Mouse (Mus musculus): ENCODE results near the gene Cdc42. TPM values are rescaled to one million over a fixed set of nuclear protein-coding genes. Genes with fewer than 3 reads are reported as not detected.
A peak's percentile ranks its signal among the peaks of the same experiment; 100 is the strongest.

Gene Cdc42
- polyA plus RNA-seq, 1 experiment from 2014 or later, result 459 TPM

DNA sequence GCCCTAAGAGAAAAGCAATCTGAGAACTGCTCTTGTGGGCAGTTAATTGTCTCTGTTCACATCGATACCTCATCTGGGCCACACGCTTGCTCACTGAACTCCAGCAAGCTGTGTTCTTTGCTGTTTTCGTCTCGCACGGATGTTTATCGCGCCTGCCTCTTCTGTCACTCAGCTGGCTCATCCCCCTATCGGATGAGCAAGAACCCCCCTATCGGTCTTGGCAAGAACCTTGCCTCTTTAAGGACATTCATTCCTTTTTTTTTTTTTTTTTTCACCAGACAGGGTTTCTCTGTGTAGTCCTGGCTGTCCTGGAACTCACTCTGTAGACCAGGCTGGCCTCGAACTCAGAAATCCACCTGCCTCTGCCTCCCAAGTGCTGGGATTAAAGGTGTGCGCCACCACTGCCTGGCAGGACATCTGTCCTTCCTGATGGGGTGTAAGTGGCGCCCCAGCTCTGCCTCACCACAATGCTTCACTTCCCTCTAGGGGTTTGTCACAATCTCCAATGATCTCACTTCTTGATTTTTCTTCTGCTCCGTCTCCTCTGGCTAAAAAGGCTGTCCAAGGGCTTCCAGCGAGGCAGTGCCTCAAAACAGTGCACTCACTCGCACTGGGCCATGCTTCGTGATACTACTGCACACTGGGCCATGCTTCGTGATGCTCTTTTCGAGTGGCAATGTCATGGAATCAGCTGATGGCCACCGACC is 8.0 kb upstream of the Cdc42 start:
- DNase-seq (ENCODE audit: low spot score), result no peak
- Histone ChIP-seq H3K27ac (ENCODE audit: low read depth, low read length) (no peak overlapping the region), H3K36me3 (ENCODE audit: control insufficient read depth, insufficient read depth, low read length) (no peaks in the 10 kb centered on the region), H3K4me3 (ENCODE audit: low read depth, low read length) (no peak overlapping the region), H3K4me1 (replicated peaks; ENCODE audit: control insufficient read depth, insufficient read depth, low read length) (peaks cover 13% of the 10 kb centered on the region; the same call in 1 of the 2 replicates), H3K9ac (ENCODE audit: low read depth, low read length) (no peak overlapping the region), H3K4me2 (no peak overlapping the region), H3K9me3 (ENCODE audit: control insufficient read depth, low read length) (no peaks in the 10 kb centered on the region), H3K27me3 (replicated peaks; ENCODE audit: control insufficient read depth, insufficient read depth, low read length) (no peaks in the 10 kb centered on the region)
- WGBS, result 68% methylated on average over 19 of the region's 19 CpGs
- ATAC-seq (replicated peaks; ENCODE audit: low FRiP score), result no peak

DNA sequence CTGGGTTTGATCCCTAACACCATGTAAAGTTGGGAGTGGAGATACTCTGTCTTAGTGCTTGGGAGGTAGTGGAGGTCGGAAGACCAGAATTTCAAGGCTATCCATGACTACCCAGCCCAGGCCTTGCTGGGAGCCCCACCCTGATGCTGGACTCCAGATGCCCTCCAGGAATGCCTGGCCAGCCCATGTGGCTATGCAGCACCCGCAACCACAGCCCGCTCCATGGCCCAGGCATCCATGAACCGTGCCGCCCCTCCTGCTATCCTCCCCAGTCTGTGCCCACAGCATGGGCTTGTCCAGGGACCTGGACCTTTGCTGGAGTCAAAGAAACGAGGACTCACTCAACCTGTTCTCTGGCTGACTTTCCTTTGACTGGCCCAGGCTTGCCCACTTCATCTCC is 7.3 kb upstream of the Cdc42 start:
- Histone ChIP-seq H3K27me3 (replicated peaks; ENCODE audit: control insufficient read depth, insufficient read depth, low read length) (no peaks in the 10 kb centered on the region), H3K27ac (ENCODE audit: low read depth, low read length) (no peak overlapping the region), H3K9ac (ENCODE audit: low read depth, low read length) (no peak overlapping the region), H3K4me3 (ENCODE audit: low read depth, low read length) (no peak overlapping the region), H3K9me3 (ENCODE audit: control insufficient read depth, low read length) (no peaks in the 10 kb centered on the region), H3K4me1 (replicated peaks; ENCODE audit: control insufficient read depth, insufficient read depth, low read length) (peaks cover 11% of the 10 kb centered on the region; the same call in 1 of the 2 replicates), H3K4me2 (no peak overlapping the region), H3K36me3 (ENCODE audit: control insufficient read depth, insufficient read depth, low read length) (no peaks in the 10 kb centered on the region)
- ATAC-seq (replicated peaks; ENCODE audit: low FRiP score) (no peak), DNase-seq (ENCODE audit: low spot score) (no peak)
- WGBS, result 86% methylated on average over 6 of the region's 6 CpGs

- Histone ChIP-seq H3K36me3 (ENCODE audit: control insufficient read depth, insufficient read depth, low read length) (no peaks in the 10 kb centered on the region), H3K4me3 (ENCODE audit: low read depth, low read length) (no peak overlapping the region)
- 77% methylated on average over 3 of the region's 3 CpGs for WGBS
Measured at GRCm38 (mm10) chr4:137360996-137361395, 3.5 kb upstream of the Cdc42 start.

GRCm38 (mm10) chr4:137358291-137359002 is 927 bp upstream of the Cdc42 start:
- Histone ChIP-seq H3K27ac (ENCODE audit: low read depth, low read length) (peak overlapping the region; percentile 40; the same call in 1 of the 2 replicates), H3K4me1 (replicated peaks; ENCODE audit: control insufficient read depth, insufficient read depth, low read length) (peaks cover 12% of the 10 kb centered on the region), H3K4me3 (ENCODE audit: low read depth, low read length) (peak overlapping the region; percentile 93; the same call in 1 of the 2 replicates), H3K27me3 (replicated peaks; ENCODE audit: control insufficient read depth, insufficient read depth, low read length) (no peaks in the 10 kb centered on the region), H3K9ac (ENCODE audit: low read depth, low read length) (0 out of 2 replicates have a peak overlapping the region, but pooled peaks have one; percentile 20), H3K36me3 (ENCODE audit: control insufficient read depth, insufficient read depth, low read length) (no peaks in the 10 kb centered on the region), H3K4me2 (peak overlapping the region; percentile 87), H3K9me3 (ENCODE audit: control insufficient read depth, low read length) (no peaks in the 10 kb centered on the region)
- DNase-seq (ENCODE audit: low spot score) (no peak), ATAC-seq (replicated peaks; ENCODE audit: low FRiP score) (peak; percentile 32; the same call in 1 of the 2 replicates)
- 28% methylated on average over 14 of the region's 14 CpGs for WGBS

More at GRCm38 (mm10) chr4:137360996-137361395, 3.5 kb upstream of the Cdc42 start:
- H3K9me3 ChIP-seq (ENCODE audit: control insufficient read depth, low read length), result no peaks in the 10 kb centered on the region
- H3K27ac ChIP-seq (ENCODE audit: low read depth, low read length), result no peak overlapping the region
- DNase-seq (ENCODE audit: low spot score) (no peak), ATAC-seq (replicated peaks; ENCODE audit: low FRiP score) (no peak)
- no peak overlapping the region for H3K4me2 ChIP-seq
- H3K27me3 ChIP-seq (replicated peaks; ENCODE audit: control insufficient read depth, insufficient read depth, low read length), result no peaks in the 10 kb centered on the region
- H3K4me1 ChIP-seq (replicated peaks; ENCODE audit: control insufficient read depth, insufficient read depth, low read length), result peaks cover 3% of the 10 kb centered on the region
- H3K9ac ChIP-seq (ENCODE audit: low read depth, low read length), result no peak overlapping the region

DNA sequence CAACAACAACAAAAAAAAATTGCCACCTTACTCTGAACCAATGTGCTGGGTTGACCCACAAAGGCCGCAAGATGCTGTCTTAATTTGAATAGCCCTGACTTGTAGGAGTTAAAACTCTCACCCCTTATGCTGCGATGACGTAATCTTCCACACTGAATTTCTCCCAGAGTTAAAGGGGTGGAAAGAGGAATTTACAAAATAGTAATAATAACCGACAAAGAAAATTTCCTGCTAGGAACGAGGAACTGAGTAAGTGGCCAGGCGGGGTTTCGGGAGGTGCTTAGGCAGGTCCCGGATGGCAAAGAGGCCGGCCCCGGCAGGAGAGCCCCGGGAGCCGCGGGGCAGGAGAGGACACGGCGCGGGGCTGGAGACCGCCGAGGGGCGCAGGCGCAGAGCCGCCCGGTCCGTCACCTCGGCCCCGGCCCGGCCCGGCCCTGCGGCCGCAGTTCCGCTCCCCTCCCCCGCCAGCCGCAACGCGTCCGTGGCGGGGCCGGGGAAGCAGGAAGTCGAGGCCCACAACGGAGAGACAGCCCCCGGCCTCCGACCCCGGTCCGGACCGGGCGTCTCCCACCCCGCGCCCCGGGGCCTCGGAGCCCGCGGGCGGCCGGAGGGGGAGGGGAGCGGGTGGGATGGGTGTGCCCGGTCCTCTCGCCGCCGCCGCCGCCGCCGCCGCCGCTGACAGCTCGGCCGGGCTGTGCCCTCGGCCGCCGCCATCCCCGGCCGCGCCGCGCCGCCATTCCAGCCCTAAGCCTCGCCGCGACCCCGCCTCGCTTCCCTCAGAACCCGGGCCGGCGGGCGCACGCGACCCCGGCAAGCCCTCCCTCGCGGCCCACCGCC is 628 bp downstream of the Cdc42 start:
- no peaks in the 10 kb centered on the region for H3K36me3 ChIP-seq (ENCODE audit: control insufficient read depth, insufficient read depth, low read length)
- H3K4me2 ChIP-seq, result peak overlapping the region; percentile 87
- peaks cover 16% of the 10 kb centered on the region for H3K4me1 ChIP-seq (replicated peaks; ENCODE audit: control insufficient read depth, insufficient read depth, low read length)
- H3K4me3 ChIP-seq (ENCODE audit: low read depth, low read length), result peak overlapping the region; percentile 93
- 0% methylated on average over 43 of the region's 90 CpGs for WGBS
- peak; percentile 72 for ATAC-seq (replicated peaks; ENCODE audit: low FRiP score)
- no peaks in the 10 kb centered on the region for H3K27me3 ChIP-seq (replicated peaks; ENCODE audit: control insufficient read depth, insufficient read depth, low read length)
- DNase-seq (ENCODE audit: low spot score), result peak; percentile 70
- peak overlapping the region; percentile 98 for H3K9ac ChIP-seq (ENCODE audit: low read depth, low read length)
- peak overlapping the region; percentile 98 for H3K27ac ChIP-seq (ENCODE audit: low read depth, low read length)
- no peaks in the 10 kb centered on the region for H3K9me3 ChIP-seq (ENCODE audit: control insufficient read depth, low read length)

GRCm38 (mm10) chr4:137350627-137351026 is 6.9 kb downstream of the Cdc42 start:
- Histone ChIP-seq H3K4me2 (no peak overlapping the region), H3K9ac (ENCODE audit: low read depth, low read length) (no peak overlapping the region), H3K4me3 (ENCODE audit: low read depth, low read length) (no peak overlapping the region), H3K4me1 (replicated peaks; ENCODE audit: control insufficient read depth, insufficient read depth, low read length) (peaks cover 22% of the 10 kb centered on the region), H3K9me3 (ENCODE audit: control insufficient read depth, low read length) (no peaks in the 10 kb centered on the region), H3K27ac (ENCODE audit: low read depth, low read length) (no peak overlapping the region), H3K36me3 (ENCODE audit: control insufficient read depth, insufficient read depth, low read length) (0 out of 2 replicates have a peak, but pooled peaks cover 5% of the 10 kb centered on the region), H3K27me3 (replicated peaks; ENCODE audit: control insufficient read depth, insufficient read depth, low read length) (no peaks in the 10 kb centered on the region)
- ATAC-seq (replicated peaks; ENCODE audit: low FRiP score) (no peak), DNase-seq (ENCODE audit: low spot score) (no peak)

DNA sequence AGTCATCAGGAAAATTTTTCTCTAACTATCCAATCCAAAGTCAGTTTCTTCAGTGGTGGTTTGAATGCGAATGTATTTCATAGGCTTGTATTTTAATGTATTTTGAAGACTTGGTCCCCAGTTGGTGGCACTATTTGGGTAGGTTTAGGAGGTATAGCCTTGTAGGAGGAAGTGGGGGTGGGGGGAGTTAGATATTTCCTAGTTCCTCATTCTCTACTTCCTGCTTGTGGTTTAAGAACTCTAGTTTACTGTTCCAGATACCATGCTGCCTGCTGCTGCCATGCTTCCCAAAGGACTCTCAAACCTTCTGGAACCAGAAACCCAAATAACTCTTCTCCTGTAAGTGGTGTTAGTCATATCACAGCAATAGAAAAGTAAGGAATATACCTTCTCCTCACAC is 11.7 kb downstream of the Cdc42 start:
- H3K9ac ChIP-seq (ENCODE audit: low read depth, low read length), result no peak overlapping the region
- H3K4me3 ChIP-seq (ENCODE audit: low read depth, low read length), result no peak overlapping the region
- H3K4me1 ChIP-seq (replicated peaks; ENCODE audit: control insufficient read depth, insufficient read depth, low read length), result peaks cover 13% of the 10 kb centered on the region; the same call in 1 of the 2 replicates
- no peak for ATAC-seq (replicated peaks; ENCODE audit: low FRiP score)
- H3K36me3 ChIP-seq (ENCODE audit: control insufficient read depth, insufficient read depth, low read length), result peaks cover 5% of the 10 kb centered on the region; the same call in 1 of the 2 replicates
- DNase-seq (ENCODE audit: low spot score), result no peak
- no peak overlapping the region for H3K27ac ChIP-seq (ENCODE audit: low read depth, low read length)
- H3K27me3 ChIP-seq (replicated peaks; ENCODE audit: control insufficient read depth, insufficient read depth, low read length), result no peaks in the 10 kb centered on the region
- no peak overlapping the region for H3K4me2 ChIP-seq
- WGBS, result 84% methylated on average over 1 of the region's 1 CpGs
- no peaks in the 10 kb centered on the region for H3K9me3 ChIP-seq (ENCODE audit: control insufficient read depth, low read length)

DNA sequence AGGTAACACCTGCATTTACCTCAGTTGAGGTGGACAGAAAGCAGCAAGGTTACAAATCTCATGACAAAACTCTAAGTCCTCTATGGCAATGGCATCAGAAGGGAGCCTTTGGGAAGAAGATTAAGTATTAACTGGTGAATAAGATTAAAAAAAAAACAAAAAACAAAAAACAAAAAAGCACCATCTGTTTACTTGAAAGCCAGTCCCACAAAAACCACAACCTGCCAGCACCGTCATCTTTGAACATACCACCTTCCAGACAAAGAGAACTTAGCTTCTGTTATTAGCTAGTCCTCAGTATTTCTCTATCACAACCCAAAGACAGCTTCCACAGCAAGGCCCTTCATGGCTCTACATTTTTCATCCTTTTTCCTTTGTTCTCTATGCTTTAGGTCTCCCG is 12.4 kb downstream of the Cdc42 start:
- no peak overlapping the region for H3K4me3 ChIP-seq (ENCODE audit: low read depth, low read length)
- peaks cover 13% of the 10 kb centered on the region; the same call in 1 of the 2 replicates for H3K4me1 ChIP-seq (replicated peaks; ENCODE audit: control insufficient read depth, insufficient read depth, low read length)
- H3K36me3 ChIP-seq (ENCODE audit: control insufficient read depth, insufficient read depth, low read length), result peaks cover 5% of the 10 kb centered on the region; the same call in 1 of the 2 replicates
- H3K27me3 ChIP-seq (replicated peaks; ENCODE audit: control insufficient read depth, insufficient read depth, low read length), result no peaks in the 10 kb centered on the region
- no peak overlapping the region for H3K4me2 ChIP-seq
- WGBS, result 86% methylated on average over 2 of the region's 2 CpGs
- ATAC-seq (replicated peaks; ENCODE audit: low FRiP score) (no peak), DNase-seq (ENCODE audit: low spot score) (no peak)
- no peaks in the 10 kb centered on the region for H3K9me3 ChIP-seq (ENCODE audit: control insufficient read depth, low read length)
- no peak overlapping the region for H3K27ac ChIP-seq (ENCODE audit: low read depth, low read length)
- H3K9ac ChIP-seq (ENCODE audit: low read depth, low read length), result no peak overlapping the region
